Mouse (Mus musculus) monocyte, adult 2 months (primary cell): ENCODE measurements around the gene Myh10.
"Not testable (repeated sequence)": the region's sequence is repeated elsewhere in the genome, so short reads cannot be mapped to it uniquely, and the experiment has no call there.

Experiments used
- DNase-seq, 2 experiments: peaks; one replicate each; pipeline ENCODE4 v3.0.0; 2022; ENCODE audit warnings: low spot score in 2 of 2, low read depth in 1 of 2

The Myh10 gene

GRCm38 (mm10) chr11:68692693-68693446 lies 1.5 kb downstream of the Myh10 start:
- DNase-seq: no peak

GRCm38 (mm10) chr11:68693447-68694040 lies 2.2 kb downstream of the Myh10 start:
- DNase-seq: no peak

- DNase-seq: no peak
These were observed 11.0 kb downstream of the Myh10 start for GRCm38 (mm10) chr11:68702370-68702769.

- DNase-seq: no peak
These were observed 12.0 kb downstream of the Myh10 start for GRCm38 (mm10) chr11:68703360-68703759.

- DNase-seq: no peak
These were observed 12.9 kb downstream of the Myh10 start for GRCm38 (mm10) chr11:68704258-68704657.

GRCm38 (mm10) chr11:68704847-68705246 lies 13.5 kb downstream of the Myh10 start:
- no peak for DNase-seq

- DNase-seq: no peak
These were observed 15.4 kb downstream of the Myh10 start for GRCm38 (mm10) chr11:68706524-68707429.

- no peak for DNase-seq
These were observed 16.7 kb downstream of the Myh10 start for GRCm38 (mm10) chr11:68707881-68708582.

GRCm38 (mm10) chr11:68716167-68716566 lies 24.8 kb downstream of the Myh10 start:
- DNase-seq: no peak

- DNase-seq: no peak
These were observed 25.9 kb downstream of the Myh10 start for GRCm38 (mm10) chr11:68717171-68717840.

GRCm38 (mm10) chr11:68719096-68719648 lies 27.8 kb downstream of the Myh10 start:
- no peak for DNase-seq

- DNase-seq: no peak
These were observed 28.4 kb downstream of the Myh10 start for GRCm38 (mm10) chr11:68719774-68720173.

GRCm38 (mm10) chr11:68724117-68724516 lies 32.8 kb downstream of the Myh10 start:
- DNase-seq: no peak

GRCm38 (mm10) chr11:68728693-68729092 lies 37.3 kb downstream of the Myh10 start:
- DNase-seq: no peak

GRCm38 (mm10) chr11:68730792-68731191 lies 39.4 kb downstream of the Myh10 start:
- no peak for DNase-seq

- DNase-seq: no peak
These were observed 40.7 kb downstream of the Myh10 start for GRCm38 (mm10) chr11:68732066-68732465.

- not testable (repeated sequence) for DNase-seq
These were observed 42.0 kb downstream of the Myh10 start for GRCm38 (mm10) chr11:68733401-68733800.

GRCm38 (mm10) chr11:68739509-68739908 lies 48.1 kb downstream of the Myh10 start:
- DNase-seq: no peak

GRCm38 (mm10) chr11:68742658-68743057 lies 51.3 kb downstream of the Myh10 start:
- DNase-seq: no peak

GRCm38 (mm10) chr11:68744150-68744549 lies 52.8 kb downstream of the Myh10 start:
- DNase-seq: no peak
